Mouse (Mus musculus) right cerebral cortex, adult 2 months (tissue): ENCODE results near the gene Nme4.
A peak's percentile ranks its signal among the peaks of the same experiment; 100 is the strongest.
"Not testable (repeated sequence)": the region's sequence is repeated elsewhere in the genome, so short reads cannot be mapped to it uniquely, and the experiment has no call there.

Source experiments
- DNase-seq, 2 experiments: peaks; one replicate each; pipeline ENCODE4 v3.0.0; 2021 to 2022; ENCODE audit warnings: low spot score in 2 of 2

Nme4 gene

DNA sequence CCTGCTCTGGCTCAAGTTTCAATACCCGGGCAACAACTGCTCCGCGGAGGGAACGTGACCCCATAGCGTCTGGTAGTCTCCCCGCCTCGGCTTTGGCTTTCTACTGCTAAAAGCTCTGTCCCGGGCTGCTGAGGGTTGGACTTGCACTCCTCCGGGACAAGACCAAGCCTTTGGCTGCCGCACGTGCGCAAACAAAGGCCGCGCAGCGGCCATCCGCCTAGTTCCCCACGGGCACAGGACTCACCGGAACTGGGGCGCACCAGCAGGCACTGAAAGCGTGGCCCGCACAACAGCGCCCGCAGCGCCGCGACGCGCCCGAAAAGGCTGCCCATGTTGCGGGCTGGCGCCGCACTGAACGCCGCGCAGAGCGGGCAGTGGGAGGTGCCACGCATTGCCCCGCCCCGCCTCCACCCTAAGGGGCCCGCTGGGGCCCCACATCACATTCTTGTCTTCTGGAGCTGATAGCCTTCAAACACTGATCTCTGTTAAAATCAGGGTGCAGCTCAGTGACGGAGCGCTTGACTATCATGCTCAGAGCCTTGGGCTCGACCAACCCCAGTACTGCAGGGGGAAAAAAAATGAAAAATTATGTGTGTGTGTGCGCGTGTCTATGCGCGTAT, at the start of gene Nme4:
Gene Nme4, minus strand, starts transcription at position 482 of the 620 bp plus-strand sequence.
- peak; percentile 74 to 75 for DNase-seq

DNA sequence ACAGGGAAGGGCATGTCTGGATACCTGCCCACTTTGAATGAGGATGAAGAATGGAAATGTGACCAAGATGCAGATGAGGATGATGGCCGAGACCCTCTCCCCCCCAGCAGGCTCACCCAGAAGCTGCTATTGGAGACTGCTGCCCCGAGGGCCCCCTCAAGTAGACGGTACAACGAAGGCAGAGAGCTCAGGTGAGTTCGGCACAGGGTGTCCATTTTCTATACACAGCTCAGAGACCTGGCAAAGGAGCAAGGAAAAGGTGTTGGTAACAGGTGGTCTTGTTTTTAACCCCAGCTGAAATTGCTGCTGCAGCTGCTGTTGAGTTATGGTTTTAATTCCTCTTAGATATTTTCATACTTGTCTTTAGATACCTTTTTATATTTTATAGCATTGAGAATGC, 48.0 kb upstream of the Nme4 start:
- DNase-seq, result no peak

DNA sequence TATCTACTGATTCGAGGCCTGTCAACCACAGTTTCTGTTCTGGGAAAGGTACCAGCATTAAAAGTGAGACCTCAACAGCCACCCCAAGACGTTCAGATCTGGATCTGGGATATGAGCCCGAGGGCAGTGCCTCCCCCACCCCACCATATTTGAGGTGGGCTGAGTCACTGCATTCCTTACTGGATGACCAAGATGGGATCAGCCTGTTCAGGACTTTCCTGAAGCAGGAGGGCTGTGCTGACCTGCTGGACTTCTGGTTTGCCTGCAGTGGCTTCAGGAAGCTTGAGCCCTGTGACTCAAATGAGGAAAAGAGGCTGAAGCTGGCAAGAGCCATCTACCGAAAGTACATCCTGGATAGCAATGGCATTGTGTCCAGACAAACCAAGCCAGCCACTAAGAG, 47.4 kb upstream of the Nme4 start:
- no peak for DNase-seq

DNA sequence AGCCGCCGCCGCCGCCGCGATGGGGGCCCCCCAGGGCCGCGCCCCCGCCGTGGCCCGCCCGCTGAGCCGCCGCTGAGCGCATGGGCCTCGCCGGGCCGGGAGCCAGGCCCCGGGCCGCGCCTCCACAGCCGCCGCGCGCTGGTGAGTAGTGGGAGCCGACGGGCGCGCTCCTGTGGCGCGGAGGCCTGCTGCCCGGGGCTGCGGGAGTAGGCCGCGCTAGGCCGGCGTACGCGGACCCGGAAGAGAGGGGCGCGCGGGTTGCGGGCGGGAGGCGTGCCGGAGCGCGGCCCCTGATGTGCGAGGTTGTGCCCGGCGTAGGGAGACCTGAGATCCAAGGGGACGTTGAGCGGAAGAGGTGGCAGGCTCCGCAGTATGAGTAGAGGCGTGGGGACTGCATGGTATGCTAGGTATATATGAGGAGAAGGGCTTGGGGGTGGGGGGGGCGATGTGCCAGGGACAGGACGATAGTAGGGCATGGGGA, 43.5 kb upstream of the Nme4 start:
- peak in 1 of 2 experiments; percentile 45 for DNase-seq

DNA sequence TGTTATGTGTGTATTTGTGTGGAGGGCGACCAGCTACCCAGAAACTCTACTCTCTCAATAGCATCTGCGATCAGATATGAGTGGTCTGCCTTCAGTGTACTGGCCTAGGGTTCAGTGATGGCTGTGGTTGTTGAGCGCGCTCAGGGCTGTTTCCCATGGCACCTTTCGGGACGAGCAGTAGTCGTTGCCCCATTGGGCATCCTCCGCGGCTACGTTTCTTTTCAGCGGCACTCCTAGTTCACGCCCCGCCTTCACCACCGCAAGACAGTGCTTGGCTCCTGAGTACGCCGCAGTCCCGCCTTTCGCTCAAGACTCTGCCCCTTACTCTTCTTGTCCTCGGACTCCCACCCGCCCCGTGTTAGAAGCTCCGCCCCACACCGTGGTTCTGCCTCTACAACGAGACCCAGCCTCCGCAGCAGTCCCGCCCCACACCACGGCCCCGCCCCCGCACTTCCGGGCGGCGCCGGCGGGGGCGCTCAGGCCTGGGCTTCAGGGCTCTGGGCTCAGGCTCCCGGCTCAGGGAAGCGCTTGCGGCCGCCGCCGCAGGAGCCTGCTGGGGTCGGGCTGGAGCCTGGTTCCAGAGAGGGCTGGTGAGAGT, 42.9 kb upstream of the Nme4 start, which contains the start of gene Axin1:
Gene Axin1, plus strand, starts transcription at position 450 of the 598 bp plus-strand sequence.
- DNase-seq, result peak; percentile 91 to 94

DNA sequence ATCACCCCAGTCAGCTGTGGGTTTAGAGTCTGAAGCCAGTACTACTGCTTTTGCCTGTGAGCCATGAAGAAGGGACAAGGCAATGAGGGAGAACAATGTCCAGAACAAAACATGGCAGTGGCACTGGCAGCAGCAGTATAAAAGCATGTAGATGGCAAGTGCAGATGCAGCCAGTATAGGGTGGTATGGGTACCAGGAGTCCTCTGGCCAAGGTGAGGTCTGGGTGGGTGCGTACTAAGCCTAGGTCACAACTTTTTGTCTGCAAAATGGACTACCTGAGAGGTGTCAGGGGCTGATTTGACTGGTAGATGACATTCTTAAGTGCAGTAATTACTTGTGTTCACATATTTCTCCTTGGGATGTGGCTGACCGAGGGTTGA, 42.3 kb upstream of the Nme4 start:
- DNase-seq, result no peak

DNA sequence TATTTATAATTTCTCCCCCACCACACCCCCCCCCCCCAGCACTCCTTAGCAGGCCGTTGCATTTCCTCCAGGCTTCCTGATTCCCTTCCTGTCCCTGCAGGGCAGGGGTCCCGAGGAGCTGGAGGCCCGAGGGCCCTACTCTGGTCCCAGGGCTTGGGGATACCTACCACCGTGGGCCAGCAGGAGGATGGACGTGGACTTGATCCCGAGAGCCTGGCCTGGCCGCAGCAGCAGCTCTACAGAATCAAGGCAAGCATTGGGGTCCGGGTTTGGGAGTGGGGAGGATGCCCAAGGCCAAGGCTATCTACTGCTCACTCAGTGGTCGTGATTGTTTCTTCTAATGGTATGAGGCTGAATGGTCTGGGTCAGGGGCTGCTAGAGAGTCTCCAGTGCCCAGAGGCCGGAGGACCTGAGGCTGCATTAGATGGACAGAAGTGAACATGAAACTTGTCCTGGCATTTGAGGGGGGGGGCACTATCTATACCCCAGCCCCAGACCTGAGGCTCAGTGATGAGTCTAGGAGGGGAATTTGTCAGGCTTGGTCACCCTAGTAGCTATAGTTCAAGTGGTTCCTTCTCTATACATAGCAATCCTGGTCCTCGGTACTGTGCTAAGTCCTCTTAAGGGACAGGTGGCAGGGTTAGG, 41.8 kb upstream of the Nme4 start:
- DNase-seq, result no peak

DNA sequence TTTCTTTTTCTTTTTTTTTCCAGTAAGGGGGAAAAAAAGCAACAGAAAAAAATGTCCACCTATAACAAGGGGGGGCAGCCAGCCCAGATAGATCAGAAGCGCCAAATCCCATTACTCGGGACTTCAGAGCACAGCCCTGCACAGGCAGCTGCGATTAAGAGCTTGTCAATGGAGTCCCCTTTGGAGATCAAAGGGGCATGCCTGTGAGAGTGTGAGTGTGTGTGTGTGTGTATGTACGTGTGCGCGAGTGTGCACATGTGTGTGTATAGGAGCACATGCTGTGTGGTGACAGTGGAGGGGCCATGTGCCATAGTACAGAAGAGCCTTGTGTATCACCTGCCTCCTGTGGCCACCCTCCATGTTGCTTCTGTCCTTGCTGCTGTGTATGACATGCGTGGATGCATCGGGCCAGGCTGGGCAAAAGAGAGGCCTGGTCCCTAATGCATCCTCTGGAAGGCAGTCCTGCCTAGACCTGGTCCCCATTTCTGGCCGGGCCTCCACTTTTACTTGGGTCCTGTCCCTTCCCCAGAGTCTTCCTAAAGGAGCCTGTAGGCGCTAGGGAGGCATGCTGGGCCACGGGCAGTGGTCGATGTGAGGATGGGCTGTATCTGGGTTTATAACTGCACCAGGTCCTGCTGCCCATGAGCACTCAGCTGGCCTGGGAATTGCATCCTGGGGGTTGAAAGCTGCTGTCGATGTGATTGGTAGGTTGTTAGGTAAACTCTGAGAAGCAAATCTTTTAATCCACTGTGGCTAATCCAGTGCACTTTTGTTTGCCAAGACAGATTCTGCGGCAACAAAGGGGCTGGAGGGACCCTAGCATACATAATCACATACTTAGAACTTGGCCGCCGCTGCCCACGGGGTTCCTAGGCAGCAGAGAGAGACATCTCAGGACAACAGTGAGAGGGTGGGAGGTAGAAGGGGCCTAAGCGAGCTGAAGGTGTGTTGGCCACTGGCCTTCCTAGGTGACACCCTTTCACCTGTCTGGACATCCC, 36.8 kb upstream of the Nme4 start:
- DNase-seq, result no peak

DNA sequence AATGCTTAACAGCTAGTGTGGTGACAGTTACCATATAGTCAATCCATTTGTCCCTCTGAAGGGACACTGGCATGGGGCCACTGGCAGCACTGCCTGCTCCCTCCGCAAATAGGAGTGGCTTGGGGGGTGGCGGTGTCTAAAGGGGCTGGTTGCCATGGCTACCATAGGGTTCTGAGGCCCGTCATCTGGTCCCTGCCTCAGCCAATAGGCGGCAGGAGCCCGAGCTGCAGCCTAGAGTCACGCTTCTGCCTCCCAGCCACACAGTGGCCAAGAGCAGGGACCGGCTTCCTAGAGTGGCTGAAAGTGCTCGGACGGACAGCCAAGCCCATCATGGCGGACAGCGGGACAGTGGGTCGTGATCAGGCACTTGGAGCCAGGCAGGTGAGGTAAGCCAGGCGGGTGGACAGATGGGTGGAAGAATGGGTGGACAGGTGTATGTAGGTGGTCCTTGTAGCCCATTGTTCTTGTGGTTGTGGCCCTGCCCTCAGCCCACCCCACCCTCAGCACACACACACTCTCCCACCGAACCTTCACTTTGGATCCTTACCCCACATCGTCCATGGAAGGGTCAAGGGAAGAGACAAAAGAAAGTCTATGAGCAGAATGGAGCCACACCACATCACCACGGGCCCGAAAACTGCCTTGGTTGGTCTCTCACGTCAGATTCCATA, 35.8 kb upstream of the Nme4 start:
- DNase-seq, result no peak

DNA sequence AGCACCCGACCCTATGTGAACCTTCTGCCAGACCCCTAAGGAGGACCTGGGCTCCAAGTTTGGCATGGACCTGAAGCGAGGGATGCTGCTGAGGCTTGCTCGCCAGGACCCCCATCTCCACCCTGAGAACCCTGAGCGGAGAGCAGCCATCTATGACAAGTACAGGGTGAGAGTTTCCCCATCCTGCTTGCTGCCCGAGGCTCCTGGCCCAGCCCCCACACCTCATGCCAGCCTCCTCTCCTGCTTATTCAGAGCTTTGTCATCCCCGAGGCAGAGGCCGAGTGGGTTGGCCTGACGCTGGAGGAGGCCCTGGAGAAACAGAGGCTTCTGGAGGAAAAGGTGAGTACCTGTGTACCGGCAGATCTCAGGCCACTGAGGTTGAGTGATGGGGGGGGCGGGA, 29.8 kb upstream of the Nme4 start:
- no peak for DNase-seq

DNA sequence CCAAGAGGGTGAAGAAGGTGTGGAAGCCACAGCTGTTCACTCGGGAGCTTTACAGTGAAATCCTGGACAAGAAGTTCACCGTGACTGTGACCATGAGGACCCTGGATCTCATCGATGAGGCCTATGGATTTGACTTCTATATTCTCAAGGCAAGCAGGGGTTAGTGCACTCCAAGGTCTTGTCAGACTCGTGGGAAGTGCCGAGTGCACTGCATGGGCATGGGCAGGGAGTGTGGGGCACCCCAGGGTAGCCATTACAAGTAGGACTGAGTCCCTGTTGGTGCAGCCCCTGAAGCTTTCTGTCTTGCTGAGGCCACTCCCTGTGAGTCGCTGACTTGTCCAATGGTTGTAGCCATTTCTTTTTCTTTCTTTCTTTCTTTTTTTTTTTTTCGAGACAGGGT, 29.2 kb upstream of the Nme4 start:
- no peak for DNase-seq

DNA sequence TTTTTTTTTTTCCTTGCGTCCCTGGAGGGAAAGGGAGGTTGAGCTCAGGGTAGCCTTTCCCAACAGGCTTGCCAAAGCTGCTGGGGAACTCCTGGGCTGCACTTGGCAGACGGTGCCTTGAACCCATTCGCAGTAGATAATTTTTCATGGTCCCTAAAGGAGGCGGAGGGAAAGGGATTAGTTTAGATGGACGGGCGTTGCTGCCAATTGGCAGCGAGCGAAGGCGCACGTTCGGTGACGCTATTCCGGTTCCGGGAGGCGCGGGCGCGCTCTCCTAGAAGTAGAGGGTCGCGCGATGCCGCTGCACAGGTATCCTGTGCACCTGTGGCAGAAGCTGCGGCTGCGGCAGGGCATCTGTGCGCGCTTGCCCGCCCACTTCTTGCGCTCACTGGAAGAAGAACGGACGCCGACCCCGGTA, 27.9 kb upstream of the Nme4 start, which contains the start of gene Mrpl28:
Gene Mrpl28, plus strand, starts transcription at position 234 of the 418 bp plus-strand sequence.
- peak; percentile 88 to 91 for DNase-seq

DNA sequence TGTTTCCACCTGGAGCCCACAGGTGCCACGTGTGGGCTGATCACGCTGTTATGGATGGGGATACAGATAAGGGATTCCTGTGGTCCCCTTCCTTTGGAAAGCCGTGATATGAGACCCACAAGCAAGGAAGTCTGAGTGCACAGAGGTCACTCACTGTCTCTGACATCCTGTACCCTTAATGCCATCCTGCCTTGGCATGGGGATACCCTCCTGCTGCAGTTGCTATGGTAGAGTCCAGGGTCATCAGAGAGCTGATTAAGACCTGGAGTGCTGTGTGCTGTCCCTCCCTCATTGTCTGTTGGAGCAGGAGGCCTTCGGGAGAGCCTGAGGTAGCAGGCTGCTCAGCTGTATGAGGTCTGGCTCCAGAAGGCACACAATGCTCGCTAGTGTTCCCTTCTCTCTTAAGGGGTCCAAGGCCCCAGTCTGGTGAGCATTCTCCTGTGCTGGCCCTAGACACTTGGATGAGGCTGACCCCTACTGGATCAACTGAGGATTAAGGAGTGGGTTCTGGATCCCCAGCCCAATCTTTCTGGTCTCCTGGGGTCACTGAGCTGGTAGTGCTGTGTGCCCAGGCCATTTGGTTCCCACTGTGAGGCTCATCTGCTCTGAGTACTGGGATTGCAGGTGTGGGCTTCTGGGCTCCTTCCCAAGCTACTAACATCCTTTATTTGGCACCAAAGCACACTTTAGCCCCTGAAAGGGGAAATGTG, 27.2 kb upstream of the Nme4 start:
- no peak for DNase-seq

DNA sequence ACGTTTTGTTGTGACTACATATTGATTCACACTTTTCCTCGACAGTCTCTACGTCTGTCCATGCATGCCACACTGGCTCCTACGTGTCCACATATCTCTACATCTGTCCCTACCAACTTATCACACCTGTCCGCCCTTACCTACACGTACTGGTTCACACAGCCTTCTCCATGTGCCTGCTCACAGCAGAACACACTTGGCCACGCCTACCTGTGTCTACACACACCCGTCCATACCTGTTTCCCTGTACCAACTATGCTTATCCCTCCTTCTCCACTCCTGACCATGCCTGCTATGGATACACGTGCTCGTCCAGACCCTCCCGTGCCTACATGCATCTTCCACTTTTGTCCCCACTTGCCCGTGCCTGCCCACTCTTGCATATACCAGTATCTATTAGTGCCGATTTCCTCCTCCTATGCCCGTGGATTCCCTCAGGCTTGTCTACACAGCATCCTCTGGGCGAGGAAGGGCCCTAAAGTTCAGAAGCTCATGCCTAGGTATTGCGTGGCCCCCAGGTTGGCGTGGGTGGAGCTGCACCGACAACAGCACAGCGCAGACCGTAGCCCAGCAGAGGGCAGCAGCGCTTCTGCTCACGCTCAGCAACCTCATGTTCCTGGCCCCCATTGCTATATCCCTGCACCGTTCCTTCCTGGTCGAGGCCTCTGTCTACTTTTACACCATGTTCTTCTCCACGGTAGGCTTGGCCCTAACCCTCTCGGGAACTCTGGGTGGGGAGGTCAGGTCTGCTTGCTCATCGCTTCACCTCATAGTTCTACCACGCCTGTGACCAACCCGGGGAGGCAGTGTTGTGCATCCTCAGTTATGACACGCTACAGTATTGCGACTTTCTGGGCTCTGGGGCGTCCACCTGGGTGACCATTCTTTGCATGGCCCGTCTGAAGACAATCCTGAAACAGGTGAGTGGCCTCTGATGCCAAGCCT, 24.6 kb upstream of the Nme4 start:
- peak; percentile 54 to 73 for DNase-seq

DNA sequence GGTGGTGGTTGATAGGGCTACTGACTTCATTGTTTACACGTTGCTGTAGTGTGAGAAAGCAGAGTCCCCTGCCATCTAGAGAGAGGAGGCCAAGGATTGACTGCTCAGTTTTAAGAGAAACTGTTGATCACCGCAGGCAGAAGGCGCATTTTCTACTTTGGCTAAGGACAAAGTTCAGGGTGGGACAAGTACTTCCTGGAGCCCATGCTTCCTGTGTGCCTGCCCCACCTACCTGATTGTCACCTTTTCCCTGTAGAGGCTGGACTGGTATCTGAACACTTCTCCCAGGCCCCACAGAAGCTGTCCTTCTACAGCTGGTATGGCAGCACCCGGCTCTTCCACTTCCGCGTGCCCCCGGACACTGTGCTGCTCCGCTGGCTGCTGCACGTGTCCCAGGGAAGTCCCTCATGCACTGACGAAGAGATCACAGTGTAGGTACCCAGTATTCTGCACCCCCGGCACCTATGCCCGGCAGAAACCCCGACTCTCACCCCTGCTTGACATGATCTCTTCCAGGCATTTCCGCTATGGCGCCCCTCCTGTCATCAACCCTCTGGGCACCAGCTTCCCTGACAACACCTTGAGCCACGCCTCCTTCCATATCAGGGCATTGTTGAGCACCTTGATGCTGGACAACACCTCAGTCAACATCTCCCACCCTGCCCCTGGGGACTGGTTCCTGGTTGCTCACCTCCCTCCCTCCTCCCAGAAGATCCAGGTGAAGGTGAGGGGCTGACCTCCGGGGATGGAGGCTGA, 21.3 kb upstream of the Nme4 start:
- no peak for DNase-seq

DNA sequence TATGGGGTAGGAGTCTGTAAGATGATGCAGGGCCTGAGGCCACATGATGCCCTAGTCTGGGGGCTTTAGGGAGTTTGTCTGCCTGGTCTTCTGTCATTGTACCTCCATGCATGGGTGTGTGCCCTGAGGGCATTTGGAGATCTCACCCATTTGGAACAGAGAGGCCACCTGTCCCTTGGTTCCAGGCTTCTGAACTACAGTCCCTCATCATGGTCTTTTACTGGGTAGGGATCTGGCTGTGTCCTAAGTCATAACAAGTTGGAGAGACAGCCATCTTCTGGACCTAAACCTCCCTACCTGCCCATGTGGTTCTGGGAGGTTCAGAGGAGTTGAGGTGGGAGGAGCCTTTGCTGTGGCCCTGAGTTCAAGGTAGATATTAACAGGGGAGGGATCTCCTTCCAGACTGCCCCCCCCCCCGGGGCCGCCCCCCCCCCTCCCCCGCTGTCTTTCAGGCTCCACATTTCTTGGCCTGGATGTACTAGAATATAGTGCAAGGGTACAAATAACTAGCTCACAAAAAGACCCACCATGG, 20.6 kb upstream of the Nme4 start:
- no peak for DNase-seq

DNA sequence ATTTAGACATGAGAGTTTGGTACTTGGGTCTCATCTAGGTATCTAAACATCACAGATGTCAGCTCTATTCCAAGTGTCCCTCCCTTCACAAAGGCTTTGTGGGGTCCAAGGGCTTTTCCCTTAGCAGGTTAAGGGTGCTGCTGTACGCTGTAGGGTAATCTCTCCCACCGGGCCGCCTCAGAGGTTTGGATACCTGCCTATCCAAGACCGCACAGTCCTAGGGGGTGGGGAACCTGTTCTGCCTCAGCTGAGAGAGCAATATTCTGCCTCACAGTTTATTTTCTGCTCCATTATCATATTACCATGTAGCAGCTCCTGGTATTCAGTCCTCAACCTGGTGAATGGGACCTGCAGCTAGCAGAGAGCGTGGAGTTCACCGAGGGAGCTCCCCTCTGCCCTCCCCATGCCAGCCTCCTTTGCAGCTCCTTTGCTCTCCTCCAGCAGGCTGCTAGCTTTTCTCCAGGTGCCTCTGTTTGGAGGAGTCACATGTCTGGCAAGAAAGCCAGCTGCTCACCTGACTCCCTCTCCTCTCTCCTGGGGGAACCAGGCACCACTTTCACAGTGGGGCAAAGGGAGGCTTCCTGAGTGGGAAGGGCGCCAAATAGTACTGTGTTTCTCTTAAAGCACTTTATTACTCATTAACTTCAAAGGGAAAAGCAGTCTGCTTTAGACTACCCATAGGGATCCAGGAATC, 19.9 kb upstream of the Nme4 start:
- no peak for DNase-seq

DNA sequence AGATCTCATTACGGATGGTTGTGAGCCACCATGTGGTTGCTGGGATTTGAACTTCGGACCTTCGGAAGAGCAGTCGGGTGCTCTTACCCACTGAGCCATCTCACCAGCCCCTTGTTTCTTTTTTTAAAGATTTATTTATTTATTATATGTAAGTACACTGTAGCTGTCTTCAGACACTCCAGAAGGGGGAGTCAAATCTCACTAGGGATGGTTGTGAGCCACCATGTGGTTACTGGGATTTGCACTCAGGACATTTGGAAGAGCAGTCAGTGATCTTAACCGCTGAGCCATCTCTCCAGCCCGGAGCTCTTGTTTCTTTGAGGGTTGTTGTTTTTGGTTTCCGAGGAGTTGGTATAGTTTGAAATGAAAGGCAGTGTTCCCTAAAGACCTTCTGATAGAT, 19.1 kb upstream of the Nme4 start:
- DNase-seq, result not testable (repeated sequence)
